Mouse (Mus musculus): Measurements from ENCODE around the gene Hes1. TPM values are rescaled to one million over a fixed set of nuclear protein-coding genes. Genes with fewer than 3 reads are reported as not detected.
A peak's percentile ranks its signal among the peaks of the same experiment; 100 is the strongest.

Hes1 gene
- polyA plus RNA-seq, 1 experiment from 2014 or later = 73.1 TPM

GRCm38 (mm10) chr16:30054541-30054940 lies 9.6 kb upstream of the Hes1 start:
- DNase-seq (ENCODE audit: low spot score) (no peak), ATAC-seq (ENCODE audit: low FRiP score, low TSS enrichment) (no peak)
- Histone ChIP-seq H3K9me3 (ENCODE audit: control insufficient read depth, low read length) (no peaks in the 10 kb centered on the region), H3K27ac (replicated peaks) (peak overlapping the region; percentile 49; the same call in 1 of the 2 replicates), H3K27me3 (ENCODE audit: control insufficient read depth, insufficient read depth, low read length) (no peaks in the 10 kb centered on the region), H3K4me3 (ENCODE audit: low read depth, low read length) (no peak overlapping the region), H3K4me2 (replicated peaks; ENCODE audit: low read depth) (no peak overlapping the region), H3K36me3 (ENCODE audit: control insufficient read depth, insufficient read depth, low read length) (no peaks in the 10 kb centered on the region), H3K4me1 (replicated peaks; ENCODE audit: control insufficient read depth, insufficient read depth) (peaks cover 3% of the 10 kb centered on the region; the same call in 1 of the 2 replicates), H3K9ac (ENCODE audit: low read length) (no peak overlapping the region)
- WGBS = 72% methylated on average over 4 of the region's 4 CpGs
- TF ChIP-seq EP300 (optimal IDR thresholded peaks at IDR 0.05) = no peak
- TF ChIP-seq CTCF (IDR thresholded peaks at IDR 0.05; ENCODE audit: low read depth) = no peak

- Histone ChIP-seq H3K36me3 (ENCODE audit: control insufficient read depth, insufficient read depth, low read length) (no peaks in the 10 kb centered on the region), H3K4me3 (ENCODE audit: low read depth, low read length) (no peak overlapping the region), H3K27me3 (ENCODE audit: control insufficient read depth, insufficient read depth, low read length) (no peaks in the 10 kb centered on the region), H3K27ac (replicated peaks) (peak overlapping the region; percentile 73), H3K4me2 (replicated peaks; ENCODE audit: low read depth) (no peak overlapping the region), H3K4me1 (replicated peaks; ENCODE audit: control insufficient read depth, insufficient read depth) (peaks cover 8% of the 10 kb centered on the region), H3K9me3 (ENCODE audit: control insufficient read depth, low read length) (no peaks in the 10 kb centered on the region), H3K9ac (ENCODE audit: low read length) (no peak overlapping the region)
- 55% methylated on average over 10 of the region's 10 CpGs for WGBS
- DNase-seq (ENCODE audit: low spot score) (no peak), ATAC-seq (ENCODE audit: low FRiP score, low TSS enrichment) (peak; percentile 2; the same call in 1 of the 2 replicates)
- TF ChIP-seq EP300 (optimal IDR thresholded peaks at IDR 0.05) (no peak), CTCF (IDR thresholded peaks at IDR 0.05; ENCODE audit: low read depth) (no peak)
Measured at GRCm38 (mm10) chr16:30055361-30055889, 8.8 kb upstream of the Hes1 start.

DNA sequence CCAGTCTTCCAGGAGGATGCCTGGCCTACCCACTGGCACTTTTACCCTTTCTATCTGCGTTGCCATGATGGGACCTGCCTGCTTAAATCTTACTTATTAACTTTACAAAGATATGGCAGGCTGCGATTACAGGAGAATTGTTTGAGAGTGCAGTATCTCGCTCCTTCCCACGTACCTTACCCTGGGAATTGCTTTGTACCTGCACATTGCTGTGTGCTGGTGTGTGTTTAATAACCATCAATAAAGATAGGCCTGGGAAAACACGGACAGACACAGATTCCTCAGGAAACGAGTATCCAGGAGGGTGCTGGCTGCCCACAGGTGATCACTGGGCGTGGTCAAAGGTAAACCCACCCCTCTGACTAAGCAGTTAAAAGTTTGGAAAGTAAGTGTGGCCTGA lies 8.3 kb upstream of the Hes1 start:
- peak overlapping the region; percentile 73 for H3K27ac ChIP-seq (replicated peaks)
- TF ChIP-seq CTCF (IDR thresholded peaks at IDR 0.05; ENCODE audit: low read depth) = no peak
- TF ChIP-seq EP300 (optimal IDR thresholded peaks at IDR 0.05) = no peak
- no peaks in the 10 kb centered on the region for H3K9me3 ChIP-seq (ENCODE audit: control insufficient read depth, low read length)
- H3K36me3 ChIP-seq (ENCODE audit: control insufficient read depth, insufficient read depth, low read length) = no peaks in the 10 kb centered on the region
- no peaks in the 10 kb centered on the region for H3K27me3 ChIP-seq (ENCODE audit: control insufficient read depth, insufficient read depth, low read length)
- no peak overlapping the region for H3K4me3 ChIP-seq (ENCODE audit: low read depth, low read length)
- WGBS = 65% methylated on average over 7 of the region's 7 CpGs
- no peak overlapping the region for H3K4me2 ChIP-seq (replicated peaks; ENCODE audit: low read depth)
- ATAC-seq (ENCODE audit: low FRiP score, low TSS enrichment) (no peak), DNase-seq (ENCODE audit: low spot score) (peak; percentile 48)
- peaks cover 13% of the 10 kb centered on the region for H3K4me1 ChIP-seq (replicated peaks; ENCODE audit: control insufficient read depth, insufficient read depth)
- H3K9ac ChIP-seq (ENCODE audit: low read length) = no peak overlapping the region

GRCm38 (mm10) chr16:30056906-30057305 lies 7.3 kb upstream of the Hes1 start:
- H3K4me1 ChIP-seq (replicated peaks; ENCODE audit: control insufficient read depth, insufficient read depth) = peaks cover 16% of the 10 kb centered on the region
- H3K27ac ChIP-seq (replicated peaks) = peak overlapping the region; percentile 78
- no peak overlapping the region for H3K4me3 ChIP-seq (ENCODE audit: low read depth, low read length)
- no peaks in the 10 kb centered on the region for H3K9me3 ChIP-seq (ENCODE audit: control insufficient read depth, low read length)
- H3K9ac ChIP-seq (ENCODE audit: low read length) = no peak overlapping the region
- 48% methylated on average over 2 of the region's 2 CpGs for WGBS
- TF ChIP-seq CTCF (IDR thresholded peaks at IDR 0.05; ENCODE audit: low read depth) (no peak), EP300 (optimal IDR thresholded peaks at IDR 0.05) (no peak)
- no peaks in the 10 kb centered on the region for H3K36me3 ChIP-seq (ENCODE audit: control insufficient read depth, insufficient read depth, low read length)
- H3K27me3 ChIP-seq (ENCODE audit: control insufficient read depth, insufficient read depth, low read length) = no peaks in the 10 kb centered on the region
- H3K4me2 ChIP-seq (replicated peaks; ENCODE audit: low read depth) = no peak overlapping the region
- ATAC-seq (ENCODE audit: low FRiP score, low TSS enrichment) (no peak), DNase-seq (ENCODE audit: low spot score) (peak; percentile 59)

DNA sequence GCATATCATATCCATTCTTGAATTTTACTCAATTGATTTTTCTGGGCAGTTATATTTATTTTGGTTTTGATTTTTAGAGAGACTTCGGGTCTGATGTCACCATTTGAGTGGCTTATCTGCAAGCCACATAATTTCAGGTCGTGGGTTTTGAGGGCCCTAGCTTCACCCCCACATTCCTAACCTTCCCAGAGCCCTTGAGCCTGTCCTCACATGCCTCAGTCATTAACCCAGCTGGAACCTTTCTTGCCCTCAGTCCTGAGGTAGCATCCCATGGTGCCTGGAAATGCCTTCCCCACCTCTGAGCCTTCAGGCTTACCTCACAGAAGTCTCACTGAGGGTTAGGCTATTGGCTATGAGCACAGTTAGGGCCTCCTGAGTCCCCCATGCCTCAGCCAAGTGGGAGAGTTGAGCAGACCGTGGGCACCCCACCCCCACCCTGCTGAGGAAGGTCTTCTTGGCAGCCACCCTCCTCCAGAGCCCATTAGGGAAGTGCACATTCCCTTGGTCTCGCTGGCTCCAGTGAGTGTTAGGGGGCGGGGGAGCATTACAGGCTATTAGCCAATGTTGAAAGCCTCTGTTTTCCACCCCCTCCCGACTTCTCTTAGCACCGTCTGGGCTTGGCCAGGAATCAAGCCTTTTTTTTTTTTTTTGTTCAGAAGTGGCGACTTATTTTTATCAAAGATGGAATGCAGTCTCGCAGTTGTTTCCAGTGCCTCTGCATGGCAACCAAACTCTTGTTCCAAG lies 5.0 kb upstream of the Hes1 start:
- Histone ChIP-seq H3K27me3 (ENCODE audit: control insufficient read depth, insufficient read depth, low read length) (no peaks in the 10 kb centered on the region), H3K4me3 (ENCODE audit: low read depth, low read length) (no peak overlapping the region), H3K4me1 (replicated peaks; ENCODE audit: control insufficient read depth, insufficient read depth) (peaks cover 16% of the 10 kb centered on the region), H3K9ac (ENCODE audit: low read length) (no peak overlapping the region), H3K27ac (replicated peaks) (peak overlapping the region; percentile 73), H3K9me3 (ENCODE audit: control insufficient read depth, low read length) (no peaks in the 10 kb centered on the region), H3K36me3 (ENCODE audit: control insufficient read depth, insufficient read depth, low read length) (no peaks in the 10 kb centered on the region), H3K4me2 (replicated peaks; ENCODE audit: low read depth) (no peak overlapping the region)
- 14% methylated on average over 9 of the region's 9 CpGs for WGBS
- ATAC-seq (ENCODE audit: low FRiP score, low TSS enrichment) (no peak), DNase-seq (ENCODE audit: low spot score) (peak; percentile 84)
- TF ChIP-seq CTCF (IDR thresholded peaks at IDR 0.05; ENCODE audit: low read depth) (no peak), EP300 (optimal IDR thresholded peaks at IDR 0.05) (no peak)

- no peak for TF ChIP-seq EP300 (optimal IDR thresholded peaks at IDR 0.05)
- TF ChIP-seq CTCF (IDR thresholded peaks at IDR 0.05; ENCODE audit: low read depth) = no peak
- DNase-seq (ENCODE audit: low spot score) (peak; percentile 87), ATAC-seq (ENCODE audit: low FRiP score, low TSS enrichment) (peak; percentile 70)
- WGBS = 19% methylated on average over 8 of the region's 8 CpGs
- Histone ChIP-seq H3K27ac (replicated peaks) (peak overlapping the region; percentile 73), H3K9me3 (ENCODE audit: control insufficient read depth, low read length) (no peaks in the 10 kb centered on the region), H3K4me3 (ENCODE audit: low read depth, low read length) (no peak overlapping the region), H3K4me2 (replicated peaks; ENCODE audit: low read depth) (0 out of 2 replicates have a peak overlapping the region, but pooled peaks have one; percentile 5), H3K36me3 (ENCODE audit: control insufficient read depth, insufficient read depth, low read length) (no peaks in the 10 kb centered on the region), H3K9ac (ENCODE audit: low read length) (no peak overlapping the region), H3K4me1 (replicated peaks; ENCODE audit: control insufficient read depth, insufficient read depth) (peaks cover 16% of the 10 kb centered on the region), H3K27me3 (ENCODE audit: control insufficient read depth, insufficient read depth, low read length) (no peaks in the 10 kb centered on the region)
Measured at GRCm38 (mm10) chr16:30060412-30060811, 3.8 kb upstream of the Hes1 start.

All from stomach, postnatal 0 days (tissue).